Mouse (Mus musculus) spleen, adult 2 months (tissue): ENCODE measurements around the gene Mical3.

Experiments used
- CTCF ChIP-seq: fragments of 200-500 bp; IDR thresholded peaks from 2 replicates; pipeline ENCODE4 v1.5.1; 2011; ENCODE audit warnings: mild to moderate bottlenecking, inconsistent platforms; ENCODE audit not compliant: insufficient read depth, insufficient read length, insufficient replicate concordance; ENCODE audit errors: extremely low read depth
- POLR2A ChIP-seq: fragments of 200-500 bp; IDR thresholded peaks from 2 replicates; pipeline ENCODE4 v1.6.1; 2011; ENCODE audit warnings: low read depth, low read length, inconsistent platforms

GRCm38 (mm10) chr6:121101201-121101600 lies 29.6 kb downstream of the Mical3 start:
- no peak for TF ChIP-seq CTCF
- no peak for TF ChIP-seq POLR2A
